Mouse (Mus musculus): ENCODE measurements around the gene B3gat1.
A peak's percentile ranks its signal among the peaks of the same experiment; 100 is the strongest.

B3gat1 gene

GRCm38 (mm10) chr9:26733206-26733891 is at the start of gene B3gat1:
Gene B3gat1 (plus strand): TSS chr9:26733728.
- no peak for DNase-seq

GRCm38 (mm10) chr9:26689171-26689570 is 44.4 kb upstream of the B3gat1 start:
- DNase-seq: no peak

DNA sequence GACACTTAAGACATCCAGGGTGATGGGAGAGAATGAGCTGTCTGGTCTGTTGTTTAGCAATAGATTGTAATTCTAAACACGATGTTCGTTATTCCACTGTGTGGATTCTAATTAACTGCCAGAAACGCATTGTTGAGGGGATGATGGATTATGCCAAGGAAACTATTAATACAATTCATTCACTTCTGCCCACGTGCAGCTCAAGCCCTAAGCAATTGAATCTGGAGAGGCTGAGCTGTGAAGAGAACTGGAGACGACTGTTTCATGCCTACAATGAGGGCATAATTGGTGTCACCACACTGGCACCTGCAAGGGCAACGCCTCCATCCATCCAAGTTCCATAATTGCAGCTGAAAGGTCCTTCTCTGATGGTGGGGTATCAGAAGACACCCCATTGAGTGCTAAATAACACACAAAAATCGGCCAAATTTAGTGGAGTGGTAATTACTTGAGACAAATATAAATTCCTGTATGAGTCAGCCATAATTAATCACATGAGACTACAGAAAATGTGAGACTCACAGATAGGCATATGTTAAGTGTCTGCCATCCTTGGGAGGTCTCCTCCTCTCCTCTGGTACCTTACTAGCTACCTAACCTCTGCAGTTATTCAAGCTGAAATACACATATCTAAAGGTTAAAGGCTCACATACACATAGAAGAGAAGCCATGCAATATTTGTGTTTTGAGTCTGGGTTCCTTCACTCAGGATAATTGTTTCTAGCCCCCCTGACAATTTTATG is 43.4 kb upstream of the B3gat1 start:
- DNase-seq: no peak

DNA sequence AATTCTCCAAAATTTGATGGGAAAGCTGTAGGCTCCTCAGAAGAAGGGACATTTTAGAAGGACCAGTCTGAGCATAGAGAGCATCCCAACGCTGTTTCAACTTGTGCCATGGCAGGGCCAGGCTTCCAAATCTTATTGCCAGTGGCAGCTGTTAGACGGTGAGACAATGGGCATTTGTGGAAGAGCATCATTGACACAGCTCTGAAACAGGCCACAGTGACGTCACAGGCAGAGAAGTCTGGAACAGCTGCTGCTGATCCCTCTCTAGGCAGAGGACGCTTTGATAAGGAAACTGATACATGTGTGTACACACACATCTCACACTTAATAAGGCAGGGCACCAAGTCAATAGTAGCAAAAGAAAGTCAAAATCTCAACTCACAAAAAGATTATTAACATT is 40.9 kb upstream of the B3gat1 start:
- DNase-seq: no peak

- DNase-seq: no peak
Observed at GRCm38 (mm10) chr9:26694656-26695055, 38.9 kb upstream of the B3gat1 start.

DNA sequence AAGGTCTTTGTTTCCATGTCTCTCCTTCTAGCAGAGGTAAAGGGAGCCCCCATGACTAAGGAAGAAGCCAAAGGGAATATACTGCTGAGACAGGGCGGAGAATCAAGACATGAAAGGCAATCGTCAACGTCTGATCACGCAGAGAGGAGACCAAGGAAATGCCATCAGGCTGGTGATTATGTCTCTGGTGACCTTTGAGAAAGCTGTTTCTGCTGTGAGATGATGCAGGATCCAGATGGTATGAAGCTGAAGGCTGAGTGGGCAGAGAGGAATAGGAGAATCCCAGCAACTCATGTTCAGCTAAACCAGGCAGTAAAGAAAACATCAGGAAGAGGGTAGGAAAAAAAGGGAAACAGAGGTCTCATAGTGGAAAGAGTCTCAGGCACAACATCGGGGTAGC is 38.4 kb upstream of the B3gat1 start:
- DNase-seq: no peak

DNA sequence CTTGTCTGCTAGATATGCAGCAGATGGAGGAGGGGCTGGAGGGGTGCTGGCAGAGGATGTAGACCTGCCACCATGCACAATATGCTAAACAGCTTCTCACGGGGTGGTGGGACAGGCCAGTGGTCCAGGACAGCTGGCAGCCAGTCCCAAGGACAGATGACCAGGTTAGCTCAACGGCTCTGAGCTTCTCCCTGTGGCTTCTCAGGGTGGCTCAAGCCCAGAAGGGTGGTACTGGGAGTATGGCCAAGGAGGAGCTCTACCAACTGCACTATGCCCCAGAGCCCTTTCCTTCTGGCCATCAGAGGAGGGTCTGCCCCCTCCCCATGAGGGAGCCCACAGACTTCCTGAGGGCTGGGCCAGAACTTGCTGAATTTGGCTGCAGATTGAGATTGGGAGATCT is 35.2 kb upstream of the B3gat1 start:
- DNase-seq: no peak

GRCm38 (mm10) chr9:26700329-26700728 is 33.2 kb upstream of the B3gat1 start:
- DNase-seq: no peak

DNA sequence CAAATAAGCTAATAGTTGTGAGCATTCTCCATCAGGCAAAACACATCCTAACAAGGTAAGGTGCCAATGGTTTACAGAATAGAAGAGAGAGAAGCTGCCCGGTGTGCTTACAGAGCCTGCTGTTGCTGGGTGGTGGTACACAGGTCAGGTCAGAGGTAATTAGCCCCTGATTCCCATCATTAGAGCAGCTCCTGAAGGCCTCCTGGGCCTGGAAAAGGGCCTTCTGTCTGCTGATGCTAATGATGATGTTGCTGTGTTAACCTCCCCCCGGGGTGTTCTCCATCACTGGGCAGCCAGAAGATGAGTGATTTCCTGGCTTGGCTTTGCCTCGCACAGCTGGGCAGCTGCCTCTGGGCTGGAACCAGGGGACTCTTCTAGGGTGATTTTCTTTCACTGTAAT is 15.1 kb upstream of the B3gat1 start:
- no peak for DNase-seq

- DNase-seq: no peak
Observed at GRCm38 (mm10) chr9:26721771-26722170, 11.8 kb upstream of the B3gat1 start.

DNA sequence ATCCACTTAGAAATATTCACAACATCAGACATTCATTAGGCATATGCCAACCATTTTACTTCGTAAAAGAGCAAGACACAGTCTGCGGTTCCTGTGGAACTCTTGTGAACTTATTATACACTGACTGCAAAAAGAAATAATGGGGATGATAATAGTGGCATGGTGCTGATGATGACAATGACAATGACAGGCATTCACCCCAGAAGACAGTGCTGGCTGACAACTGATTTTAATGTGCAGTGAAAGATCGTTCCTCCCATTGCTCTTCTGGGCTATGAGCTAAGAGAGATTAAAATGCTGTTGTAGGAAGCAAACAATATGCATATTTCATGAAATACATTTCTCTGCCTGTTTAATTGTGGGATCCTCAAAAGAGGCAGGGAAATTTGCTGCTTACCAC is 7.8 kb upstream of the B3gat1 start:
- DNase-seq: no peak

GRCm38 (mm10) chr9:26727445-26727844 is 6.1 kb upstream of the B3gat1 start:
- peak in 1 of 2 experiments; percentile 6 for DNase-seq

- no peak for DNase-seq
Observed at GRCm38 (mm10) chr9:26728556-26728955, 5.0 kb upstream of the B3gat1 start.

DNA sequence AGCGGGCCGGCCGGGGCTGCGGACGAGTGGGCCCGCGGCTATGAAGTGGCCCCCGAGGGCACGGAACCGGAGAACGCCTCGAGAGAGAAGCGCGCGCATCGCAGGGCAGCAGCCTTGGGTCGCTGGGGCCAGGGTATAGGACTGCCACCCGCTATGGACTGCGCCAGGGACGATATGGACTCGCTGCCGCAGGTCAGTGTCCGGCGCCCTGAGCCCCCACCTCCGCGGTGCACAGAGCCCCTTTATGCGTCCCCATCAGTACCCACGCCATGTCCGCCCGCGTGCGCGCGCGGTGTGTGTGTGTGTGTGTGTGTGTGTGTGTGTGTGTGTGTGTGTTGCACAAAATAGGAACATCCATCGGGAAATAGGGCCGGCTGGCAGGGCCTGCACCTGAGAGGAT is 458 bp downstream of the B3gat1 start:
- DNase-seq: no peak

DNA sequence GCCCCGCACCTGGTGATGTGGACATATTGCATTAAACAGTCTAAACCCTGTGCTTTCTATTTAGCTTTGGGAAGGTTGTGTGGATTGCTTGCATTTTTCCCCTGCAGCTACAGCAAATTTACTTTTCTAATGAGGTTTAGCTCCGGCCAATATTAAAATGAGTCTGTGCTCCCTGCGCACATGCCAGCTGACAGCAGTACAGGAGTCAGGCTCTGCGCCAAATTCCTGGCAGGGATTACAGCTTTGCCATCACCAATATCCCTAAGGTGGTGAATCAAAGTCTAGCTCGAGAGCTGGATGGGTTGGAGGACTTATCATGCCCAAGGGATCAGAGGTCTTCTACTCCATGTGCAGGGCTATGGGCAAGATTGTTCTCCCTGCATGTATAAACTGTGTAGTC is 3.6 kb downstream of the B3gat1 start:
- DNase-seq: no peak

GRCm38 (mm10) chr9:26742817-26743216 is 9.3 kb downstream of the B3gat1 start:
- no peak for DNase-seq

- no peak for DNase-seq
Observed at GRCm38 (mm10) chr9:26747121-26747520, 13.6 kb downstream of the B3gat1 start.

GRCm38 (mm10) chr9:26748893-26749292 is 15.4 kb downstream of the B3gat1 start:
- no peak for DNase-seq

GRCm38 (mm10) chr9:26760081-26760480 is 26.6 kb downstream of the B3gat1 start:
- DNase-seq: peak in 1 of 2 experiments; percentile 6

- DNase-seq: no peak
Observed at GRCm38 (mm10) chr9:26760576-26760975, 27.0 kb downstream of the B3gat1 start.

DNA sequence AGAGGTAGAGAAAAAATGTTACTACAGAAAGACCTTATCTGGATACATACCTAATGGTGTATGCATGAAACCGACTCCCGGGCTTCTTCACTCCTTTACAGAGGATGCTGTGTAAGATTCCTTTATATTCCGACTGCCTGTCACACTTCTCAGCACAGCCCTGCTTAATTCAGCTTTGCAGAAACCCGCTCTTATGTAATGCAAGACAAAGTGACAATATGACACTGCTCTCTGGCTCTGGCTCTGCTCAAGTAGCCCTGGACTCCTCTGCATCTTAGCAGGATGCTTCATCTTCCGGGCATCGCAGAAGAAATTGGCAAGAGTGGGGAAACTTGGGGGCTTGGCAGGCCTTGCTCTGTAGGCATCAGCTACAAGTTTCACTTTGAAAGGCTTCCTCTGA is 28.9 kb downstream of the B3gat1 start:
- DNase-seq: no peak

DNA sequence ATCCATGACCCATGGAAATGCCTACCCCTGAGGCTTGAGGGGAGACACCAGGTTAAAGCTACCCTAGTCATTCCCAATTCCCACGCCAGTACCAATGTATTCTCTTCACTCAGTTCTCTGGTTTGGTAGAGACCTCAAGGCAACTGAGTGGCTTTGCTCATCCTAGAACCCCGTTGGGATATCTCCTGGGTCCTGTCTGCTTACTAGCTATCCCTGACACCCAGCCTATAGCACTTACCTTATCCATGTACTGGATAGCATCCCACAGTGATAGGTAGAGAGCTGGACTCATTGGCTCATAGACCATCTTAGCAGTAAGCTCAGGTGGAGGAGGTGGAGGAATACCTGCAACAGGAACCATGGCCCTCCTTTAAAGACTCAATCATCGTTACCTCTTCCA is 34.7 kb downstream of the B3gat1 start:
- DNase-seq: no peak

GRCm38 (mm10) chr9:26775700-26776099 is 42.2 kb downstream of the B3gat1 start:
- DNase-seq: no peak

GRCm38 (mm10) chr9:26776122-26776902 is 42.8 kb downstream of the B3gat1 start:
- peak in 1 of 2 experiments; percentile 45 for DNase-seq
